Mouse (Mus musculus) liver, postnatal 0 days (tissue): ENCODE data around the gene Foxn2.

Source experiments
- CTCF ChIP-seq: sonication (generic); IDR thresholded peaks from 2 replicates; pipeline ENCODE4 v1.5.1; 2016; ENCODE audit warnings: antibody characterized with exemption, low read depth
- EP300 ChIP-seq: IDR thresholded peaks from 2 replicates; pipeline ENCODE4 v1.6.1; 2016; ENCODE audit warnings: antibody characterized with exemption, low read depth, mild to moderate bottlenecking

DNA sequence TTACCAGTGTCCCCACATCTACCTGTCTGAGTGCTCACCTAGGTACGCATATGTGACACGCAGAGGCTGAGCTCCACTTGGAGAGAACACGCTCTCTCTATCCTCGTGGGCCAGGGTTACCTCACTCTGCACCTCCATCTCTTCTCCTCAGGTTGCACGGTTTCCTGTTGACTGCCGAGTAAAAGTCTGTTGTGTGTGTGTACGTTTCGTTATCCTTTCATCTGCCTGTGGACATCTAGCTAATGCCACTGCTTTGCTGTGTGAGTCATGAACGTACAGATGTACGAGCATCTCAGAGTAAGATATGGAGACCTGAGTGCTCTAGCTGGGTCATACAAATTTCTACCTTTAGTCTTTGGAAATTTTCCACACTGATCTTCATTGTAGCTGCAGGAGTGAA lies 39.9 kb downstream of the Foxn2 start:
- TF ChIP-seq EP300 = no peak
- TF ChIP-seq CTCF = no peak
